ENCODE assay signal across 12 mouse cellular contexts in the genomic region with DNA sequence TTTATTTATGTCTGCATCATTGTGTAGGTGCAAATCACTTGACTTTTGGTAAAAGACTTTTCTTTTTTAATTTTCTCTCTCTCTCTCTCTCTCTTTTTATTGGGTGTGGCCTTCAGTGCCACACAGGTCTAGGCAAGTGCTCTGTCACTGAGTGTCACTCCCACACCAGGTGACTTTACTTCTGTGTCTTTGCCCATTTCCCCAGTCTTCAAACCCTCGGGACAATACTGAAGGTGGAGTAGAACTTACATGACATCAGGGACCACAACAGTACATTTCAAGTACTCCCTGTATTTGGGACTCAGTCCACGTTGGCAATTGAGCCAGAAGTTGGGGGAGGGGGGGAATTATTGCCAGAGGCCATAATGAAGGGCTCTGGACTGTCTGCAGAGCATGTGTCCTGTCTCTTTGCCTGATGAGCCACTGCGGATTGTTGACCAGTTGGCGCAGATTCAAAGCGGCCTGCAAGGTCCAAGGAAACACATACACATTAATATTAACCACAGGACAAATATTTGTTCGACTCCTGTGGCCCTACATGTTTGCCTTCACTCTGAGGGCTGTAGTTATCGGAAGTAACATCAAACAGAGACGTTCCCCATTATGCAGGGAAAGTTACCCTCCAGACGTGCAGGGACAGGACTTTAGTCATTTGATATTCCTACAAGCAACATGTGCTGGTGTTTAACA. TPM values are rescaled to one million over a fixed set of nuclear protein-coding genes. Genes with fewer than 3 reads are reported as not detected.
DNase-seq lines count a peak whose midpoint lies in the region; ATAC-seq lines count a peak whose summit lies in the region.
"Had no signal": no experiment of that assay in that cellular context is flagged by ENCODE, and none has a peak within 500 bp of the region (broad histone marks: within the 10 kb centered on the region; RNA-seq: fewer than 3 reads in every experiment).

No protein-coding gene starts in this region.

- no peak overlapping the region for H3K4me2 ChIP-seq in kidney, embryonic 15.5 days
- H3K4me2 ChIP-seq in liver, embryonic 13.5 days, result no peak overlapping the region
- H3K4me2 ChIP-seq in heart, embryonic 11.5 days, result no peak overlapping the region
- H3K4me2 ChIP-seq: heart, embryonic 13.5 days; hindbrain, embryonic 14.5 days; midbrain, embryonic 12.5 days had no signal

- no peak overlapping the region for H3K4me3 ChIP-seq in kidney, embryonic 15.5 days (replicated peaks)
- H3K4me3 ChIP-seq in liver, embryonic 13.5 days (replicated peaks), result no peak overlapping the region
- H3K4me3 ChIP-seq in heart, embryonic 11.5 days (ENCODE audit: low read depth, low read length), result no peak overlapping the region
- H3K4me3 ChIP-seq: heart, embryonic 13.5 days; midbrain, embryonic 12.5 days had no signal

- no peak overlapping the region for H3K9ac ChIP-seq in kidney, embryonic 15.5 days
- no peak overlapping the region for H3K9ac ChIP-seq in liver, embryonic 13.5 days
- no peak overlapping the region for H3K9ac ChIP-seq in heart, embryonic 11.5 days (ENCODE audit: low read depth, low read length)
- H3K9ac ChIP-seq: heart, embryonic 13.5 days; hindbrain, embryonic 14.5 days; midbrain, embryonic 12.5 days had no signal

- peak; percentile 6 for DNase-seq in adrenal gland, adult 2 months
- DNase-seq in adrenal gland, postnatal 10 days, result no peak
- DNase-seq in liver, embryonic 13.5 days, result peak; percentile 5
- peak; percentile 52 for DNase-seq in lung, postnatal 36 days
- no peak for DNase-seq in frontal cortex, postnatal 36 days (ENCODE audit: low spot score in 2 of 2)
- no peak for DNase-seq in testis, postnatal 10 days (ENCODE audit: low spot score)
- DNase-seq: cerebellum, adult 8-10 months had no signal

- H3K4me1 ChIP-seq in kidney, embryonic 15.5 days, result peaks cover 7% of the 10 kb centered on the region
- peaks cover 7% of the 10 kb centered on the region for H3K4me1 ChIP-seq in liver, embryonic 13.5 days (replicated peaks)
- H3K4me1 ChIP-seq in heart, embryonic 11.5 days (ENCODE audit: control insufficient read depth, insufficient read depth, low read length), result peaks cover 4% of the 10 kb centered on the region

- H3K36me3 ChIP-seq in kidney, embryonic 15.5 days, result no peaks in the 10 kb centered on the region
- no peaks in the 10 kb centered on the region for H3K36me3 ChIP-seq in liver, embryonic 13.5 days
- H3K36me3 ChIP-seq in heart, embryonic 11.5 days (ENCODE audit: control insufficient read depth, insufficient read depth, low read length), result no peaks in the 10 kb centered on the region
- H3K36me3 ChIP-seq: heart, embryonic 13.5 days; midbrain, embryonic 12.5 days had no signal

- H3K9me3 ChIP-seq in kidney, embryonic 15.5 days (replicated peaks), result no peaks in the 10 kb centered on the region
- no peaks in the 10 kb centered on the region for H3K9me3 ChIP-seq in liver, embryonic 13.5 days (replicated peaks)
- no peaks in the 10 kb centered on the region for H3K9me3 ChIP-seq in heart, embryonic 11.5 days (replicated peaks; ENCODE audit: control insufficient read depth, low read length)
- H3K9me3 ChIP-seq: heart, embryonic 13.5 days; midbrain, embryonic 12.5 days had no signal

- H3K27ac ChIP-seq in kidney, embryonic 15.5 days, result no peak overlapping the region
- peak overlapping the region; percentile 51; the same call in 1 of the 2 replicates for H3K27ac ChIP-seq in liver, embryonic 13.5 days
- H3K27ac ChIP-seq in heart, embryonic 11.5 days (ENCODE audit: low read depth, low read length), result no peak overlapping the region
- H3K27ac ChIP-seq: heart, embryonic 13.5 days; hindbrain, embryonic 14.5 days; midbrain, embryonic 12.5 days had no signal

- WGBS in kidney, embryonic 15.5 days, result 51% methylated on average over 9 of the region's 9 CpGs
- WGBS in liver, embryonic 13.5 days (ENCODE audit: insufficient replicate concordance), result 53% methylated on average over 9 of the region's 9 CpGs
- 68% methylated on average over 9 of the region's 9 CpGs for WGBS in heart, embryonic 11.5 days (ENCODE audit: insufficient replicate concordance)

- ATAC-seq in kidney, embryonic 15.5 days (replicated peaks; ENCODE audit: low FRiP score), result 0 out of 2 replicates have a peak, but pooled peaks have one; percentile 25
- peak; percentile 85 for ATAC-seq in liver, embryonic 13.5 days (ENCODE audit: low read depth)
- no peak for ATAC-seq in heart, embryonic 11.5 days (replicated peaks; ENCODE audit: insufficient number of reproducible peaks, low FRiP score, low TSS enrichment)

- H3K27me3 ChIP-seq in kidney, embryonic 15.5 days, result peaks cover 40% of the 10 kb centered on the region
- no peaks in the 10 kb centered on the region for H3K27me3 ChIP-seq in liver, embryonic 13.5 days
- no peaks in the 10 kb centered on the region; the same call in 1 of the 2 replicates for H3K27me3 ChIP-seq in heart, embryonic 11.5 days (ENCODE audit: control insufficient read depth, insufficient read depth, low read length)
- H3K27me3 ChIP-seq: heart, embryonic 13.5 days; midbrain, embryonic 12.5 days had no signal

RNA-seq across cellular contexts. Expression of gene 2410131K14Rik, which starts 57.6 kb away (rescaled TPM):
- 1 to 10 TPM; 5.3 to 8.1 TPM for total RNA-seq in adrenal gland, adult 2 months (2021)
- polyA plus RNA-seq in adrenal gland, adult 2 months (2012; rRNA removed), result 5.3 and 6.2 TPM in 2 replicates
- 1 to 10 TPM; 7.7 to 8.6 TPM for total RNA-seq in adrenal gland, postnatal 10 days (2021)
- polyA plus RNA-seq in kidney, embryonic 15.5 days (2015; fragmentation: Nextera tagmentation; extraction: Ambion mirVana), result 9.0 and 9.2 TPM in 2 replicates
- 1.6 and 1.8 TPM in 2 replicates for polyA plus RNA-seq in liver, embryonic 13.5 days (2015; fragmentation: Nextera tagmentation; extraction: Ambion mirVana)
- 5.9 and 7.6 TPM in 2 replicates for polyA plus RNA-seq in heart, embryonic 11.5 days (2014; fragmentation: Nextera tagmentation; extraction: Ambion mirVana)

RNA-seq across cellular contexts. Expression of gene Rnft2, which starts 57.7 kb away (rescaled TPM):
- 1 to 10 TPM; 3.7 to 4.2 TPM for total RNA-seq in adrenal gland, adult 2 months (2021)
- polyA plus RNA-seq in adrenal gland, adult 2 months (2012; rRNA removed), result 9.2 TPM in 2 replicates
- total RNA-seq in adrenal gland, postnatal 10 days (2021), result 1 to 10 TPM; 4.0 to 5.5 TPM
- polyA plus RNA-seq in kidney, embryonic 15.5 days (2015; fragmentation: Nextera tagmentation; extraction: Ambion mirVana), result 3.1 and 3.5 TPM in 2 replicates
- polyA plus RNA-seq in liver, embryonic 13.5 days (2015; fragmentation: Nextera tagmentation; extraction: Ambion mirVana), result 0.29 and 0.41 TPM in 2 replicates
- polyA plus RNA-seq in heart, embryonic 11.5 days (2014; fragmentation: Nextera tagmentation; extraction: Ambion mirVana), result 2.2 and 2.4 TPM in 2 replicates

Comparison
In these comparisons a context has a peak if more than half of its experiments do, and no peak if none do; other contexts are left out.
1. DNase-seq: peak in adrenal gland, adult 2 months (single experiment), liver, embryonic 13.5 days (single experiment) and lung, postnatal 36 days (single experiment); none in adrenal gland, postnatal 10 days (single experiment), frontal cortex, postnatal 36 days (0 of 2) and testis, postnatal 10 days (single experiment).